Mouse (Mus musculus): Measurements from ENCODE around the gene Hnf4a. TPM values are rescaled to one million over a fixed set of nuclear protein-coding genes. Genes with fewer than 3 reads are reported as not detected.

Gene Hnf4a
- polyA plus RNA-seq, 1 experiment = 0.08 TPM

DNA sequence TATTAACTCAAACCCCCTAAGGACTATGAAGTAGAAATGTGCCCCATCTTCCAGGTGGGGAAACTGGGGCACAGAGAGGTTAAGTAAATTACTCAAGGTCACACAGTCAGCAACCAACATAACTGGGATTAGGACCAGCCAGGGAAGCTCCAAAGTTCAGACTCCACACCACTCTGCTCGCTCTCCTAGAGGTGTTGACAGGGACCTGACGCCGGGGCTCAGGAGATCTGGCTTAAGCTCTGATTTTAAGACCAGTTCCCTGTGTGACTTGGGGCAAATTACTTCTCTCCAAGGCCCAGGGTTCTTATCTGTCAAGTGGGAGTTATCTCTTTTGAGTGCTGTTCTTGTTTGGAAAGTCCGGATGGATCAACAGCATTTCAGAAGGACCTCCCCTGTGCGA, 52.6 kb downstream of the Hnf4a start:
- peaks cover 60% of the 10 kb centered on the region for H3K27me3 ChIP-seq (replicated peaks)
- no peaks in the 10 kb centered on the region for H3K9me3 ChIP-seq
- no peak overlapping the region for H3K4me3 ChIP-seq (replicated peaks)
- H3K36me3 ChIP-seq (replicated peaks; ENCODE audit: low read length) = no peaks in the 10 kb centered on the region
- TF ChIP-seq FLI1 (IDR thresholded peaks at IDR 0.05; ENCODE audit: low read length) (no peak), GATA1 (IDR thresholded peaks at IDR 0.05; ENCODE audit: borderline replicate concordance, low read length) (no peak)
- peaks cover 11% of the 10 kb centered on the region for H3K4me1 ChIP-seq

GRCm38 (mm10) chr2:163560247-163560646, 53.6 kb downstream of the Hnf4a start:
- Histone ChIP-seq H3K36me3 (replicated peaks; ENCODE audit: low read length) (no peaks in the 10 kb centered on the region), H3K9me3 (no peaks in the 10 kb centered on the region), H3K27me3 (replicated peaks) (peaks cover 53% of the 10 kb centered on the region), H3K4me3 (replicated peaks) (no peak overlapping the region), H3K4me1 (peaks cover 11% of the 10 kb centered on the region)
- no peak for TF ChIP-seq FLI1 (IDR thresholded peaks at IDR 0.05; ENCODE audit: low read length)
- TF ChIP-seq GATA1 (IDR thresholded peaks at IDR 0.05; ENCODE audit: borderline replicate concordance, low read length) = no peak

GRCm38 (mm10) chr2:163561258-163561948, 54.8 kb downstream of the Hnf4a start:
- Histone ChIP-seq H3K4me3 (replicated peaks) (no peak overlapping the region), H3K9me3 (no peaks in the 10 kb centered on the region), H3K4me1 (peaks cover 11% of the 10 kb centered on the region), H3K36me3 (replicated peaks; ENCODE audit: low read length) (no peaks in the 10 kb centered on the region), H3K27me3 (replicated peaks) (peaks cover 52% of the 10 kb centered on the region)
- no peak for TF ChIP-seq FLI1 (IDR thresholded peaks at IDR 0.05; ENCODE audit: low read length)
- no peak for TF ChIP-seq GATA1 (IDR thresholded peaks at IDR 0.05; ENCODE audit: borderline replicate concordance, low read length)

DNA sequence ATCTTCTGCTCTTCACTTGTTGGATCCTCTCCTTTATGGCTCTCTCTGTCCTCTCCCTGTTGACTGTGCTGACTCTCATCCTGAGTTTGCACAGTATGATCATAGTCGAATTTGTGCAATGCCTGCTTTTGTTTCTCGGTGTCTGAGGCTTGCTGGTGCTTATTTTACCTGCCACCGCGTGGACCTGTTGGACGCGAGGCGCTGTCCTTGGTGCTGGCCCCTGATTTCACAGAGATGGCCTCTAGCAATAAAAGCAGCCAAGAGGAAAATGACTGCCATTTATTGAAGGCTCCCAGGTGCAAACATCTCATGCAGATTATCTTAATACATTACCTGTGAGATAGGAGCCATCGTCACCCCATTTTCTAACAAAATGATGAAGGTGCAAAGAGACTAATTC, 58.0 kb downstream of the Hnf4a start:
- Histone ChIP-seq H3K4me3 (replicated peaks) (no peak overlapping the region), H3K9me3 (no peaks in the 10 kb centered on the region), H3K4me1 (no peaks in the 10 kb centered on the region), H3K27me3 (replicated peaks) (peaks cover 44% of the 10 kb centered on the region), H3K36me3 (replicated peaks; ENCODE audit: low read length) (no peaks in the 10 kb centered on the region)
- TF ChIP-seq FLI1 (IDR thresholded peaks at IDR 0.05; ENCODE audit: low read length) (no peak), GATA1 (IDR thresholded peaks at IDR 0.05; ENCODE audit: borderline replicate concordance, low read length) (no peak)

DNA sequence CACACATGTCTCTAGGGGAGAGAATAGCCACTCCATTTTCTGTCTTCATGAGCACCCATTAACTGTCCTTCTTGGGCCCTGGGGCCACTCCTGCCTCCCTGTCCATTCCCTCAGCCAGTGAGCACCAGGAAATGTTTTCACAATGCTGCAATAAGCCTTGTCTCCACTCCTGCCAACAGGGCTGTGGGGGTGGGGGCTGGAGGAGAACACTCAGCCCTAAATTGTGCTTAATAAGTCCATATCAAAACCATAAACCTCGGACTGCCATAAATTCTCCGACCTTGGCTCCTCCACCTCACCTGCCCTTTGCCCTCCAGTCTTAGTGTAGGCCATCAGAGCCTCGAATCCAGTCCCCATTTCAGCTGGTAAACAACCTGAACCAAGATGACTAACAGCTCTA, 67.7 kb downstream of the Hnf4a start:
- Histone ChIP-seq H3K27me3 (replicated peaks) (peaks cover 72% of the 10 kb centered on the region), H3K4me3 (replicated peaks) (no peak overlapping the region), H3K36me3 (replicated peaks; ENCODE audit: low read length) (no peaks in the 10 kb centered on the region), H3K4me1 (peaks cover 11% of the 10 kb centered on the region), H3K9me3 (no peaks in the 10 kb centered on the region)
- no peak for TF ChIP-seq FLI1 (IDR thresholded peaks at IDR 0.05; ENCODE audit: low read length)
- no peak for TF ChIP-seq GATA1 (IDR thresholded peaks at IDR 0.05; ENCODE audit: borderline replicate concordance, low read length)

- peak overlapping the region; percentile 84 for H3K4me3 ChIP-seq (replicated peaks)
- H3K36me3 ChIP-seq (replicated peaks; ENCODE audit: low read length) = no peaks in the 10 kb centered on the region
- peaks cover 11% of the 10 kb centered on the region for H3K4me1 ChIP-seq
- peaks cover 72% of the 10 kb centered on the region for H3K27me3 ChIP-seq (replicated peaks)
- no peaks in the 10 kb centered on the region for H3K9me3 ChIP-seq
- TF ChIP-seq FLI1 (IDR thresholded peaks at IDR 0.05; ENCODE audit: low read length) = no peak
Observed at GRCm38 (mm10) chr2:163575248-163575647, 68.6 kb downstream of the Hnf4a start.

GRCm38 (mm10) chr2:163577986-163578385, 71.4 kb downstream of the Hnf4a start:
- H3K9me3 ChIP-seq = no peaks in the 10 kb centered on the region
- H3K27me3 ChIP-seq (replicated peaks) = peaks cover 64% of the 10 kb centered on the region
- no peak overlapping the region for H3K4me3 ChIP-seq (replicated peaks)
- no peaks in the 10 kb centered on the region for H3K36me3 ChIP-seq (replicated peaks; ENCODE audit: low read length)
- TF ChIP-seq FLI1 (IDR thresholded peaks at IDR 0.05; ENCODE audit: low read length) = no peak
- no peak for TF ChIP-seq GATA1 (IDR thresholded peaks at IDR 0.05; ENCODE audit: borderline replicate concordance, low read length)
- H3K4me1 ChIP-seq = peaks cover 11% of the 10 kb centered on the region

DNA sequence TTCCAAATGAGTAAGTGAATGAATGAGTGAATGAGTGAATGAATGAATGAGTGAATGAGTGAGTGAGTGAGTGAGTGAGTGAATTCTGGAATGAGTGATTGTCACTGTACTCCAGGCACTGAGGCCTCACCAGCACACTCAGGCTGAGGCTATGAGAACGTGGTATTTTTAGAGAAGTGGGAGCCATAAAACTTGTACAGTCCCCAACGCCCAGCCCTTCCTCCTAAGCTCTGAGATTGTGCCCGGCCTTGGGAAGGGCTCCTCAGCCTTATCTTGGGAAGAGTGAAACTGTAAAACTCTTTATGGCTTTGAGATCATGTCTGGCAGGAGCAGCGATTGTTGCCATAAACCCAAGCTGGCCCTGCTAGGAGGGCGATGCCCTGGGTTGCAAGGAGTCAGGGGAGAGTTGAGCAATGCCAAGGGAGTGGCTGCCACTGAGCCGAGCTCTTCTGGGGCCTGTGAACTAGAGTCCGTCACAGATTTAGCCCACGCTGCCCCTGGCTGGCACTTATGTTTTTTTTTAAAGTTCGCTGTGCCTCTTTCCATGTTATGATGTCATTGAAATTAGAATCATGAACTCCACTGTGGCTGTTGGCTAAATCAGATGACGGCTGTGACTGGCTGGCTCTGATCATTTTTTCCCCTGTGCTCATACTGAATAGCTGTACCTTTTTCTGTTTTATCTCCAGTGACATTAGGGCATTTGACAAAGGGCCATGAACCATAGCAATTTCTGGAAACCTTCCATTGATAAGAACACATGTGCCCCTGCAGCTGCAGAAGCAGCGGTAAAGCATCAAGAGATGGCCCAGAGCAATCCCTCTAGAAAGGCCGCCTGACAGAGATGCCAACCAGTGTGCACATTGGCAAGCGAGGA, 73.7 kb downstream of the Hnf4a start:
- Histone ChIP-seq H3K4me1 (peaks cover 17% of the 10 kb centered on the region), H3K4me3 (replicated peaks) (no peak overlapping the region), H3K36me3 (replicated peaks; ENCODE audit: low read length) (no peaks in the 10 kb centered on the region), H3K9me3 (no peaks in the 10 kb centered on the region), H3K27me3 (replicated peaks) (peaks cover 44% of the 10 kb centered on the region)
- TF ChIP-seq FLI1 (IDR thresholded peaks at IDR 0.05; ENCODE audit: low read length) (no peak), GATA1 (IDR thresholded peaks at IDR 0.05; ENCODE audit: borderline replicate concordance, low read length) (no peak)

DNA sequence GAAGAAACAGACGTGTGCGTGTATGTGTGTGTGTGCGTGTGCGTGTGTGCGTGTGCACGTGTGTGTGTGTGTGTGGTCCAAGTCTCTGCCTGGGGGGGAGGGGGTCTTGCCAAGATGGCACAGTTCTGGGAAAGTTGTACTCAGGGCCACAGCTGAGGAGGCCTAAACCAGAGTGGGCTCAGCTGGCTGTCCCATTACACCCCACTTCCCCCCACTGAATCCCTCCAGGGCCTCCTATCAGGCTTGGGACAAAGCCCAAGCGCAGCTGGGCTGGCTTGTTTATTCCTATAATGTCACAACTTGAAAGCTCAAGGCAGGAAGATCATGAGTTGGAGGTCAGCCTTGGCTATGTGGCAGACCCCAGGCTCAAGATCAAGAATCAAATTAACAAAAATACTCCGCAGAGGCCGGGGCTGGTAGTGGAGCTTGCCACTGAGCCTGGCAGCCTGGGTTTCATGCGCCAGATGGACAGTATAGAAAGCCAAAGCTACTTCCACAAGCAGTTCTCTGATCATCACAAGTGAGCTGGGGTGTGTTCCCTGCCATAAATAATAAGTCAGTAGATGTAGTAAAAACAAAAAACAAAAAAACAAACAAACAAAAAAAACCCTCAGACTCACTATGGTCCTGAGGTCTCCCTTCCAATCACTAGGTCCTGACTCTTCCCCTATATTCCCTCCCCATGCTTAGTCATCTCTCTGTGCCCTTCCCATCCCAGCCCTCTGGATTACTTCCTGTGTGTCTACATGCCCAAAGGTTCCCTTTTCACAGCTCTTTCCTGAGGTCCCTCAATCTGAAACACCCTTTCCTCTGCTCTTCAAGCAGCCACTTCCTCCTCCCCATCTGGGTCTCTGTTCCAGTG, 76.8 kb downstream of the Hnf4a start:
- H3K36me3 ChIP-seq (replicated peaks; ENCODE audit: low read length) = no peaks in the 10 kb centered on the region
- H3K27me3 ChIP-seq (replicated peaks) = peaks cover 30% of the 10 kb centered on the region
- TF ChIP-seq FLI1 (IDR thresholded peaks at IDR 0.05; ENCODE audit: low read length) (no peak), GATA1 (IDR thresholded peaks at IDR 0.05; ENCODE audit: borderline replicate concordance, low read length) (no peak)
- H3K4me1 ChIP-seq = peaks cover 24% of the 10 kb centered on the region
- no peaks in the 10 kb centered on the region for H3K9me3 ChIP-seq
- no peak overlapping the region for H3K4me3 ChIP-seq (replicated peaks)

Data from megakaryocyte, embryonic 14.5 days (primary cell).